Mouse (Mus musculus): ENCODE data around the gene Olfr1511. TPM values are rescaled to one million over a fixed set of nuclear protein-coding genes. Genes with fewer than 3 reads are reported as not detected.
"Not testable (repeated sequence)": the region's sequence is repeated elsewhere in the genome, so short reads cannot be mapped to it uniquely, and the experiment has no call there.

The Olfr1511 gene
- not detected in 2 replicates for polyA plus RNA-seq (2012; rRNA removed)

GRCm38 (mm10) chr14:52397279-52397678 lies at the start of gene Olfr1511:
Olfr1511 (minus strand) TSS chr14:52397379.
- H3K27ac ChIP-seq (ENCODE audit: control insufficient read depth, insufficient read depth, low read length): no peak within 1 kb of the TSS

DNA sequence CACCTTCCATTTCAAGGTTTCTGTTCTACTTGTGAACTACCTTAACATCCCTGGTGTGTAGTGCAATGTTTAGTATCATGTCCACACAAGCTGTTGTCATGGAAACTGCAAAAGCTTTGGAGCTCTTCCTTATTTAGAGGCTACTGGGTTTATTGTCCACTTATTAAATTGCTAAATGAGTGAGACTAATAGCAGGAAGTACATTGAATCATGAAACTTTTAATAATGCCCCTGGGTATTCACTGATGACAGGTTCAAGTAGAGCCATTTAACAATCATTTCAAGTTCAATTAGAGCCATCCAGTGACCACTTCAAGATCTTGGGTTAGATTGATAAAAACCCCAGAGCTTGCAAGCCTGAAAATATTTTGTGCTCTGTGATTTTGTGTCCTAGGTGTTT lies 45.5 kb upstream of the Olfr1511 start, which contains the start of gene Olfr1509:
Gene Olfr1509, plus strand, starts transcription at position 301 of the 400 bp plus-strand sequence.
- no peaks in the 10 kb centered on the region for H3K27me3 ChIP-seq (ENCODE audit: control insufficient read depth, insufficient read depth, low read length)
- no peak for TF ChIP-seq POLR2A (IDR thresholded peaks at IDR 0.05; ENCODE audit: control insufficient read depth, extremely low read depth, insufficient read depth, low read length, poor library complexity)
- TF ChIP-seq CTCF (IDR thresholded peaks at IDR 0.05; ENCODE audit: borderline replicate concordance, control insufficient read depth, extremely low read depth, insufficient read depth, low read length, poor library complexity): no peak
- DNase-seq: no peak

More at GRCm38 (mm10) chr14:52397279-52397678, at the start of gene Olfr1511:
- WGBS: 87% methylated on average over 4 of the region's 4 CpGs
- Histone ChIP-seq H3K4me3 (ENCODE audit: control insufficient read depth, insufficient read depth, low read length) (no peak within 1 kb of the TSS), H3K27me3 (ENCODE audit: control insufficient read depth, insufficient read depth, low read length) (no peaks in the 10 kb centered on the region), H3K4me1 (replicated peaks; ENCODE audit: control insufficient read depth, insufficient read depth, low read length) (no peaks in the 10 kb centered on the region), H3K36me3 (ENCODE audit: control insufficient read depth, insufficient read depth, low read length) (no peaks in the 10 kb centered on the region)
- no peak for TF ChIP-seq POLR2A (IDR thresholded peaks at IDR 0.05; ENCODE audit: control insufficient read depth, extremely low read depth, insufficient read depth, low read length, poor library complexity)
- no peak for TF ChIP-seq CTCF (IDR thresholded peaks at IDR 0.05; ENCODE audit: borderline replicate concordance, control insufficient read depth, extremely low read depth, insufficient read depth, low read length, poor library complexity)
- DNase-seq: no peak

DNA sequence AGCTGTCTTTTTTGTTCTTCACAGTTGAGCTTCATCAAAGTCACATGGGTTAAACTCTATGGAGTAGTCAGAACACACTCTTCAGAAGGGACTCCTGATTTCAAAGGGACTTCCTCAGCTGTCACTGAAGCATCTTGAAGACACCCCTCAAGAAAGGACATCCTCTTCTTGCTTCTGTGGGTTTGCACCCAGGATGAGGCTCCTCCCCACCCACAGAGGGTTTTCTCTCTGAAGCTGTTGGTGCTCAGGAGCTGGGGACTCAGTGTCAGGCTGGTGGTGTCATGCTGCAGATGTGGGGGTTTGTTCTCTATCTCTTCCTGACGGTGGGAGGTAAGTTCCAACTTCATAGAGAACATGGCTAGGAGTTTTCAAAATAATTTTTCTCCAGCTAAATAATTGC lies 30.5 kb upstream of the Olfr1511 start:
- Histone ChIP-seq H3K36me3 (ENCODE audit: control insufficient read depth, insufficient read depth, low read length) (no peaks in the 10 kb centered on the region), H3K27me3 (ENCODE audit: control insufficient read depth, insufficient read depth, low read length) (no peaks in the 10 kb centered on the region), H3K4me3 (ENCODE audit: control insufficient read depth, insufficient read depth, low read length) (no peak overlapping the region), H3K4me1 (replicated peaks; ENCODE audit: control insufficient read depth, insufficient read depth, low read length) (peaks cover 11% of the 10 kb centered on the region), H3K27ac (ENCODE audit: control insufficient read depth, insufficient read depth, low read length) (no peak overlapping the region)
- DNase-seq: peak; percentile 82
- TF ChIP-seq POLR2A (IDR thresholded peaks at IDR 0.05; ENCODE audit: control insufficient read depth, extremely low read depth, insufficient read depth, low read length, poor library complexity) (no peak), CTCF (IDR thresholded peaks at IDR 0.05; ENCODE audit: borderline replicate concordance, control insufficient read depth, extremely low read depth, insufficient read depth, low read length, poor library complexity) (no peak)
- WGBS: 9% methylated on average over 1 of the region's 1 CpGs

More for the DNA sequence above, 45.5 kb upstream of the Olfr1511 start, which contains the start of gene Olfr1509:
- H3K4me3 ChIP-seq (ENCODE audit: control insufficient read depth, insufficient read depth, low read length): no peak within 1 kb of the TSS
- H3K36me3 ChIP-seq (ENCODE audit: control insufficient read depth, insufficient read depth, low read length): no peaks in the 10 kb centered on the region
- no peaks in the 10 kb centered on the region for H3K4me1 ChIP-seq (replicated peaks; ENCODE audit: control insufficient read depth, insufficient read depth, low read length)
- H3K27ac ChIP-seq (ENCODE audit: control insufficient read depth, insufficient read depth, low read length): no peak within 1 kb of the TSS

- Histone ChIP-seq H3K27me3 (ENCODE audit: control insufficient read depth, insufficient read depth, low read length) (no peaks in the 10 kb centered on the region), H3K4me3 (ENCODE audit: control insufficient read depth, insufficient read depth, low read length) (no peak within 1 kb of the TSS), H3K36me3 (ENCODE audit: control insufficient read depth, insufficient read depth, low read length) (no peaks in the 10 kb centered on the region), H3K4me1 (replicated peaks; ENCODE audit: control insufficient read depth, insufficient read depth, low read length) (peaks cover 8% of the 10 kb centered on the region), H3K27ac (ENCODE audit: control insufficient read depth, insufficient read depth, low read length) (no peak within 1 kb of the TSS)
- no peak for DNase-seq
- TF ChIP-seq CTCF (IDR thresholded peaks at IDR 0.05; ENCODE audit: borderline replicate concordance, control insufficient read depth, extremely low read depth, insufficient read depth, low read length, poor library complexity) (no peak), POLR2A (IDR thresholded peaks at IDR 0.05; ENCODE audit: control insufficient read depth, extremely low read depth, insufficient read depth, low read length, poor library complexity) (no peak)
- WGBS: 97% methylated on average over 3 of the region's 3 CpGs
Measured at GRCm38 (mm10) chr14:52414273-52414672, 17.1 kb upstream of the Olfr1511 start, which contains the start of gene Olfr1510. Olfr1510 (minus strand) TSS chr14:52414373.

GRCm38 (mm10) chr14:52410142-52410919 lies 13.2 kb upstream of the Olfr1511 start:
- WGBS: 56% methylated on average over 8 of the region's 10 CpGs
- H3K27ac ChIP-seq (ENCODE audit: control insufficient read depth, insufficient read depth, low read length); H3K36me3 ChIP-seq (ENCODE audit: control insufficient read depth, insufficient read depth, low read length); H3K4me1 ChIP-seq (replicated peaks; ENCODE audit: control insufficient read depth, insufficient read depth, low read length); H3K4me3 ChIP-seq (ENCODE audit: control insufficient read depth, insufficient read depth, low read length); DNase-seq; H3K27me3 ChIP-seq (ENCODE audit: control insufficient read depth, insufficient read depth, low read length): not testable (repeated sequence)

- not testable (repeated sequence) for DNase-seq; H3K27me3 ChIP-seq (ENCODE audit: control insufficient read depth, insufficient read depth, low read length); H3K36me3 ChIP-seq (ENCODE audit: control insufficient read depth, insufficient read depth, low read length); H3K4me3 ChIP-seq (ENCODE audit: control insufficient read depth, insufficient read depth, low read length); H3K4me1 ChIP-seq (replicated peaks; ENCODE audit: control insufficient read depth, insufficient read depth, low read length); H3K27ac ChIP-seq (ENCODE audit: control insufficient read depth, insufficient read depth, low read length)
- 42% methylated on average over 9 of the region's 9 CpGs for WGBS
Measured at GRCm38 (mm10) chr14:52390084-52390848, 6.9 kb downstream of the Olfr1511 start.
